In genomic region chr13:107891946-107892345, GRCm38 (mm10) we compare ENCODE assay signal across 8 mouse cellular contexts.
DNase-seq lines count a peak whose midpoint lies in the region; ATAC-seq and TF ChIP-seq lines count a peak whose summit lies in the region.

No protein-coding gene starts in this region.

- no peak for TF ChIP-seq CTCF in heart, adult 2 months (IDR thresholded peaks at IDR 0.05)
- no peak for TF ChIP-seq CTCF in MEL (IDR thresholded peaks at IDR 0.05 in 2 of 3, conservative IDR thresholded peaks at IDR 0.05 in 1 of 3; ENCODE audit: control insufficient read depth in 1 of 3, insufficient read depth in 1 of 3, low read depth in 2 of 3, low read length in 3 of 3, poor library complexity in 1 of 3, severe bottlenecking in 1 of 3)
- TF ChIP-seq CTCF in heart, postnatal 0 days (IDR thresholded peaks at IDR 0.05; ENCODE audit: low read depth), result no peak

- peak overlapping the region; percentile 88 for H3K4me2 ChIP-seq in heart, postnatal 0 days (ENCODE audit: low read depth, low read length)

- H3K27me3 ChIP-seq in heart, adult 2 months (ENCODE audit: control insufficient read depth, insufficient read depth, low read length), result 0 out of 2 replicates have a peak, but pooled peaks cover 1% of the 10 kb centered on the region
- peaks cover 2 to 11% of the 10 kb centered on the region in 2 experiments for H3K27me3 ChIP-seq in MEL (ENCODE audit: control insufficient read depth in 1 of 2, insufficient read depth in 2 of 2, low read length in 2 of 2)
- peaks cover 42% of the 10 kb centered on the region for H3K27me3 ChIP-seq in heart, postnatal 0 days (ENCODE audit: control insufficient read depth, insufficient read depth, low read length)

- H3K79me2 ChIP-seq in heart, adult 2 months (replicated peaks; ENCODE audit: control insufficient read depth, insufficient read depth, low read length), result peaks cover 5% of the 10 kb centered on the region
- H3K79me2 ChIP-seq in MEL (ENCODE audit: control insufficient read depth, insufficient read depth, low read length, poor library complexity), result peaks cover 11% of the 10 kb centered on the region
- H3K79me2 ChIP-seq in macrophage (ENCODE audit: inconsistent target), result peaks cover 14% of the 10 kb centered on the region

- peak overlapping the region; percentile 90 for H3K4me3 ChIP-seq in heart, adult 2 months
- peak overlapping the region; percentile 75 to 76 for H3K4me3 ChIP-seq in MEL (ENCODE audit: control insufficient read depth in 1 of 2, insufficient read depth in 1 of 2, low read depth in 2 of 2, low read length in 2 of 2)
- H3K4me3 ChIP-seq in heart, postnatal 0 days (ENCODE audit: low read depth, low read length), result peak overlapping the region; percentile 75
- peak overlapping the region; percentile 72 for H3K4me3 ChIP-seq in macrophage (ENCODE audit: inconsistent target)

- no peak for TF ChIP-seq EP300 in heart, adult 2 months (IDR thresholded peaks at IDR 0.05; ENCODE audit: insufficient read depth, low read depth, low read length)
- TF ChIP-seq EP300 in MEL (IDR thresholded peaks at IDR 0.05; ENCODE audit: low read depth in 1 of 2, low read length in 2 of 2), result no peak
- TF ChIP-seq EP300 in heart, postnatal 0 days (IDR thresholded peaks at IDR 0.05; ENCODE audit: low read depth), result no peak

- no peak for DNase-seq in heart, adult 2 months
- no peak for DNase-seq in heart, postnatal 25 days (ENCODE audit: low spot score)
- no peak for DNase-seq in MEL (ENCODE audit: low read depth, low spot score)
- no peak for DNase-seq in heart, postnatal 0 days (ENCODE audit: low spot score)
- DNase-seq in spleen, postnatal 14 days (ENCODE audit: low spot score in 2 of 2), result no peak
- DNase-seq in adrenal gland, postnatal 36 days, result no peak

- no peak for TF ChIP-seq RAD21 in MEL (IDR thresholded peaks at IDR 0.05; ENCODE audit: low read depth, low read length)

- H3K9me3 ChIP-seq in MEL (replicated peaks; ENCODE audit: insufficient read depth, low read length), result no peaks in the 10 kb centered on the region
- H3K9me3 ChIP-seq in heart, postnatal 0 days (replicated peaks; ENCODE audit: control insufficient read depth, low read length), result no peaks in the 10 kb centered on the region

- no peaks in the 10 kb centered on the region for H3K36me3 ChIP-seq in heart, adult 2 months (ENCODE audit: control insufficient read depth, insufficient read depth, low read length)
- H3K36me3 ChIP-seq in MEL (ENCODE audit: control insufficient read depth in 1 of 2, insufficient read depth in 2 of 2, low read length in 2 of 2) (peaks cover 0 to 9% of the 10 kb centered on the region in 2 experiments; a peak in 2 of 4 replicates), macrophage (ENCODE audit: inconsistent target) (no peaks in the 10 kb centered on the region)
- H3K36me3 ChIP-seq in heart, postnatal 0 days (replicated peaks; ENCODE audit: control insufficient read depth, insufficient read depth, low read length), result no peaks in the 10 kb centered on the region

- intact Hi-C loops in heart, adult 2 months (cut with DNase I), result loop anchor here (2.0 to 10.0 kb wide), 7 partner anchors 61 to 427 kb away; no protein-coding TSS in a partner anchor
- intact Hi-C loops in heart, postnatal 25 days (cut with DNase I), result loop anchor here (1.0 to 5.0 kb wide), 2 partner anchors 152 to 215 kb away; partner anchors contain the start of gene Smim15

- WGBS in heart, adult 2 months, result 7% methylated on average over 11 of the region's 11 CpGs
- WGBS in heart, postnatal 0 days, result 9% methylated on average over 11 of the region's 11 CpGs
- 11% methylated on average over 8 of the region's 11 CpGs for WGBS in macrophage (ENCODE audit: missing documents)

- no peaks in the 10 kb centered on the region; the same call in 1 of the 2 replicates for H3K4me1 ChIP-seq in heart, adult 2 months (ENCODE audit: control insufficient read depth, insufficient read depth, low read length)
- peaks cover 0 to 4% of the 10 kb centered on the region in 2 experiments; a peak in 1 of 4 replicates for H3K4me1 ChIP-seq in MEL (ENCODE audit: control insufficient read depth in 1 of 2, insufficient read depth in 2 of 2, low read length in 2 of 2)
- peaks cover 9% of the 10 kb centered on the region; the same call in 1 of the 2 replicates for H3K4me1 ChIP-seq in heart, postnatal 0 days (ENCODE audit: control insufficient read depth, insufficient read depth)

- peak overlapping the region; percentile 96 for H3K27ac ChIP-seq in heart, adult 2 months
- H3K27ac ChIP-seq in MEL (ENCODE audit: control insufficient read depth, low read depth, low read length) (no peak overlapping the region), macrophage (peak overlapping the region; percentile 96)
- peak overlapping the region; percentile 98 for H3K27ac ChIP-seq in heart, postnatal 0 days (ENCODE audit: low read depth)

- TF ChIP-seq POLR2A in heart, adult 2 months (IDR thresholded peaks at IDR 0.05; ENCODE audit: insufficient read depth, low read depth, low read length), result no peak
- TF ChIP-seq POLR2A in MEL (IDR thresholded peaks at IDR 0.05; ENCODE audit: control insufficient read depth in 1 of 2, insufficient read depth in 1 of 2, low read depth in 1 of 2, low read length in 2 of 2, poor library complexity in 1 of 2), result no peak

- no peak for ATAC-seq in heart, postnatal 0 days (ENCODE audit: insufficient read depth, low read depth)
- ATAC-seq in activated CD4-positive, CD25-positive, alpha-beta regulatory T cell, adult 4 months, result no peak

- H3K9ac ChIP-seq in heart, adult 2 months (ENCODE audit: low read depth, low read length), result peak overlapping the region; percentile 22; the same call in 1 of the 2 replicates
- H3K9ac ChIP-seq in MEL (ENCODE audit: control insufficient read depth, low read depth, low read length, poor library complexity, severe bottlenecking), result peak overlapping the region; percentile 66
- H3K9ac ChIP-seq in heart, postnatal 0 days (replicated peaks; ENCODE audit: low read depth, low read length), result peak overlapping the region; percentile 81; the same call in 1 of the 2 replicates

TF ChIP-seq in MEL, 35 proteins besides CTCF, POLR2A, EP300 and RAD21:
- no peak for TF ChIP-seq ZKSCAN1 (IDR thresholded peaks at IDR 0.05; ENCODE audit: low read depth, low read length)
- no peak for TF ChIP-seq E2F4 (IDR thresholded peaks at IDR 0.05; ENCODE audit: borderline replicate concordance, low read depth, low read length)
- TF ChIP-seq TAL1 (IDR thresholded peaks at IDR 0.05; ENCODE audit: low read length), result no peak
- no peak for TF ChIP-seq POLR2AphosphoS5 (IDR thresholded peaks at IDR 0.05; ENCODE audit: borderline replicate concordance, low read depth, low read length)
- no peak for TF ChIP-seq ZNF384 (IDR thresholded peaks at IDR 0.05; ENCODE audit: low read depth, low read length)
- no peak for TF ChIP-seq SIN3A (IDR thresholded peaks at IDR 0.05; ENCODE audit: low read length)
- TF ChIP-seq POLR2AphosphoS2 (IDR thresholded peaks at IDR 0.05; ENCODE audit: low read length), result no peak
- no peak for TF ChIP-seq MAZ (IDR thresholded peaks at IDR 0.05; ENCODE audit: low read depth, low read length)
- no peak for TF ChIP-seq RCOR1 (IDR thresholded peaks at IDR 0.05; ENCODE audit: low read depth, low read length)
- TF ChIP-seq GABPA (IDR thresholded peaks at IDR 0.05; ENCODE audit: low read depth, low read length), result no peak
- no peak for TF ChIP-seq TCF12 (IDR thresholded peaks at IDR 0.05; ENCODE audit: low read depth, low read length)
- TF ChIP-seq MAX (IDR thresholded peaks at IDR 0.05; ENCODE audit: low read length), result no peak
- no peak for TF ChIP-seq MXI1 (IDR thresholded peaks at IDR 0.05; ENCODE audit: low read depth, low read length)
- TF ChIP-seq NRF1 (IDR thresholded peaks at IDR 0.05; ENCODE audit: insufficient read depth, low read depth, low read length, poor library complexity, severe bottlenecking), result no peak
- TF ChIP-seq ELF1 (IDR thresholded peaks at IDR 0.05; ENCODE audit: low read depth, low read length), result no peak
- TF ChIP-seq MAFK (IDR thresholded peaks at IDR 0.05; ENCODE audit: borderline replicate concordance, low read depth, low read length), result no peak
- TF ChIP-seq UBTF (IDR thresholded peaks at IDR 0.05; ENCODE audit: borderline replicate concordance, insufficient read depth, low read depth, low read length), result no peak
- TF ChIP-seq MYC (IDR thresholded peaks at IDR 0.05; ENCODE audit: low read depth, low read length), result no peak

Comparison
In these comparisons a context has a peak if more than half of its experiments do, and no peak if none do; other contexts are left out.
1. H3K9ac ChIP-seq: peak in every context shown above with its lines; median percentile 81 in heart, postnatal 0 days; 66 in MEL; 22 in heart, adult 2 months.